Comparison of ENCODE assay signal across 15 mouse cellular contexts in genomic region chr11:58046438-58046837, GRCm38 (mm10). TPM values are rescaled to one million over a fixed set of nuclear protein-coding genes. Genes with fewer than 3 reads are reported as not detected.
DNase-seq lines count a peak whose midpoint lies in the region; ATAC-seq and TF ChIP-seq lines count a peak whose summit lies in the region.
"Had no signal": no experiment of that assay in that cellular context is flagged by ENCODE, and none has a peak within 500 bp of the region (broad histone marks: within the 10 kb centered on the region; RNA-seq: fewer than 3 reads in every experiment).

No protein-coding gene starts in this region.

- no peak overlapping the region for H3K27ac ChIP-seq in forebrain, postnatal 0 days (ENCODE audit: low read depth, low read length)
- no peak overlapping the region for H3K27ac ChIP-seq in forebrain, embryonic 14.5 days (ENCODE audit: low read depth, low read length)
- no peak overlapping the region; the same call in 1 of the 2 replicates for H3K27ac ChIP-seq in left cerebral cortex, adult 2 months
- no peak overlapping the region for H3K27ac ChIP-seq in MEL (ENCODE audit: control insufficient read depth, low read depth, low read length)
- H3K27ac ChIP-seq: hindbrain, embryonic 12.5 days; kidney, embryonic 15.5 days had no signal

- H3K4me1 ChIP-seq in forebrain, postnatal 0 days (ENCODE audit: insufficient read depth), result no peaks in the 10 kb centered on the region
- H3K4me1 ChIP-seq in forebrain, embryonic 14.5 days (ENCODE audit: control insufficient read depth, insufficient read depth, low read length), result no peaks in the 10 kb centered on the region
- H3K4me1 ChIP-seq in MEL (ENCODE audit: control insufficient read depth in 1 of 2, insufficient read depth in 2 of 2, low read length in 2 of 2), result no peaks in the 10 kb centered on the region
- H3K4me1 ChIP-seq: hindbrain, embryonic 12.5 days; kidney, embryonic 15.5 days had no signal

- no peaks in the 10 kb centered on the region for H3K27me3 ChIP-seq in forebrain, postnatal 0 days (ENCODE audit: insufficient read depth, low read length)
- no peaks in the 10 kb centered on the region for H3K27me3 ChIP-seq in forebrain, embryonic 14.5 days (replicated peaks; ENCODE audit: control insufficient read depth, insufficient read depth, low read length)
- H3K27me3 ChIP-seq in MEL (ENCODE audit: control insufficient read depth in 1 of 2, insufficient read depth in 2 of 2, low read length in 2 of 2), result no peaks in the 10 kb centered on the region
- H3K27me3 ChIP-seq: hindbrain, embryonic 12.5 days; kidney, embryonic 15.5 days had no signal

- TF ChIP-seq POLR2A in MEL (IDR thresholded peaks at IDR 0.05; ENCODE audit: control insufficient read depth in 1 of 2, insufficient read depth in 1 of 2, low read depth in 1 of 2, low read length in 2 of 2, poor library complexity in 1 of 2), result no peak

- H3K79me2 ChIP-seq in MEL (ENCODE audit: control insufficient read depth, insufficient read depth, low read length, poor library complexity), result peaks cover 18% of the 10 kb centered on the region

- TF ChIP-seq RAD21 in MEL (IDR thresholded peaks at IDR 0.05; ENCODE audit: low read depth, low read length), result peak; percentile 8

- WGBS in forebrain, postnatal 0 days, result 79% methylated on average over 4 of the region's 4 CpGs
- 79% methylated on average over 4 of the region's 4 CpGs for WGBS in forebrain, embryonic 14.5 days

- no peak for DNase-seq in forebrain, postnatal 0 days
- DNase-seq in forebrain, embryonic 14.5 days (ENCODE audit: low spot score), result no peak
- DNase-seq in left cerebral cortex, adult 2 months (ENCODE audit: extremely low spot score in 1 of 2, low spot score in 2 of 2), result no peak
- no peak for DNase-seq in left cerebral cortex, adult 11 months (ENCODE audit: low spot score)
- DNase-seq in 3T3-L1 (ENCODE audit: low read depth, low spot score), result peak; percentile 18
- no peak for DNase-seq in MEL (ENCODE audit: low read depth, low spot score)
- DNase-seq in c-Kit-positive CD71-positive TER-119-positive erythroid progenitor cells, embryonic 14.5 days (ENCODE audit: low spot score), result no peak
- DNase-seq: right cerebral cortex, postnatal 4 days had no signal

- H3K4me2 ChIP-seq in forebrain, postnatal 0 days (ENCODE audit: low read depth), result no peak overlapping the region
- no peak overlapping the region for H3K4me2 ChIP-seq in forebrain, embryonic 14.5 days (ENCODE audit: low read length)
- H3K4me2 ChIP-seq: hindbrain, embryonic 12.5 days; kidney, embryonic 15.5 days had no signal

- no peak overlapping the region for H3K9ac ChIP-seq in forebrain, postnatal 0 days
- H3K9ac ChIP-seq in forebrain, embryonic 14.5 days (ENCODE audit: low read length), result no peak overlapping the region
- no peak overlapping the region for H3K9ac ChIP-seq in MEL (ENCODE audit: control insufficient read depth, low read depth, low read length, poor library complexity, severe bottlenecking)
- H3K9ac ChIP-seq: hindbrain, embryonic 12.5 days; kidney, embryonic 15.5 days had no signal

- H3K9me3 ChIP-seq in forebrain, postnatal 0 days (ENCODE audit: low read length), result no peaks in the 10 kb centered on the region
- H3K9me3 ChIP-seq in forebrain, embryonic 14.5 days (replicated peaks; ENCODE audit: control insufficient read depth, low read length), result no peaks in the 10 kb centered on the region
- no peaks in the 10 kb centered on the region for H3K9me3 ChIP-seq in MEL (replicated peaks; ENCODE audit: insufficient read depth, low read length)
- H3K9me3 ChIP-seq: hindbrain, embryonic 12.5 days; kidney, embryonic 15.5 days had no signal

- peaks cover 66% of the 10 kb centered on the region for H3K36me3 ChIP-seq in forebrain, postnatal 0 days (ENCODE audit: insufficient read depth)
- peaks cover 79% of the 10 kb centered on the region for H3K36me3 ChIP-seq in forebrain, embryonic 14.5 days (ENCODE audit: control insufficient read depth, insufficient read depth, low read length)
- H3K36me3 ChIP-seq in MEL (ENCODE audit: control insufficient read depth in 1 of 2, insufficient read depth in 2 of 2, low read length in 2 of 2), result peaks cover 0 to 78% of the 10 kb centered on the region in 2 experiments; a peak in 2 of 4 replicates

- peak; percentile 25; the same call in 1 of the 2 replicates for TF ChIP-seq CTCF in forebrain, postnatal 0 days (IDR thresholded peaks at IDR 0.05; ENCODE audit: low read depth)
- peak; percentile 52 for TF ChIP-seq CTCF in left cerebral cortex, adult 2 months (IDR thresholded peaks at IDR 0.05)
- TF ChIP-seq CTCF in MEL (IDR thresholded peaks at IDR 0.05 in 2 of 3, conservative IDR thresholded peaks at IDR 0.05 in 1 of 3; ENCODE audit: control insufficient read depth in 1 of 3, insufficient read depth in 1 of 3, low read depth in 2 of 3, low read length in 3 of 3, poor library complexity in 1 of 3, severe bottlenecking in 1 of 3), result peak in 2 of 3 experiments; percentile 6 to 18; a peak in 1 of 6 replicates

- no peak for ATAC-seq in forebrain, postnatal 0 days
- ATAC-seq in forebrain, embryonic 14.5 days, result no peak

- no peak for TF ChIP-seq EP300 in MEL (IDR thresholded peaks at IDR 0.05; ENCODE audit: low read depth in 1 of 2, low read length in 2 of 2)

- intact Hi-C loops in left cerebral cortex, adult 2 months (cut with DNase I), result loop anchor here (5.0 kb wide), 1 partner anchor 34 kb away; no protein-coding TSS in a partner anchor

- H3K4me3 ChIP-seq in forebrain, postnatal 0 days (ENCODE audit: low read depth, low read length), result no peak overlapping the region
- no peak overlapping the region for H3K4me3 ChIP-seq in forebrain, embryonic 14.5 days (ENCODE audit: low read depth, low read length)
- no peak overlapping the region for H3K4me3 ChIP-seq in left cerebral cortex, adult 2 months
- H3K4me3 ChIP-seq in MEL (ENCODE audit: control insufficient read depth in 1 of 2, insufficient read depth in 1 of 2, low read depth in 2 of 2, low read length in 2 of 2), result no peak overlapping the region
- H3K4me3 ChIP-seq: erythroblast, embryonic 14.5 days; hindbrain, embryonic 12.5 days; kidney, embryonic 15.5 days had no signal

TF ChIP-seq in MEL, 35 proteins besides CTCF, POLR2A, EP300 and RAD21:
- TF ChIP-seq SMC3 (IDR thresholded peaks at IDR 0.05; ENCODE audit: low read depth, low read length) (no peak), POLR2AphosphoS2 (IDR thresholded peaks at IDR 0.05; ENCODE audit: low read length) (no peak), GABPA (IDR thresholded peaks at IDR 0.05; ENCODE audit: low read depth, low read length) (no peak), MXI1 (IDR thresholded peaks at IDR 0.05; ENCODE audit: low read depth, low read length) (no peak)

RNA-seq across cellular contexts. Expression of gene Larp1, which starts 37.6 kb away (rescaled TPM):
- 33.0 and 43.9 TPM in 2 replicates for total RNA-seq in forebrain, postnatal 0 days (2014; rRNA removed)
- 7.6 and 13.3 TPM in 2 replicates for polyA plus RNA-seq in forebrain, postnatal 0 days (2015; fragmentation: Nextera tagmentation; extraction: Ambion mirVana)
- 11.8 and 14.7 TPM in 2 replicates for polyA plus RNA-seq in forebrain, embryonic 14.5 days (2014; fragmentation: Nextera tagmentation; extraction: Ambion mirVana)
- 10 to 100 TPM; 91.9 to 97.7 TPM for total RNA-seq in left cerebral cortex, adult 2 months (2021)
- total RNA-seq in MEL (2012; rRNA removed), result 73.9 and 88.3 TPM in 2 replicates
- 1,000 to 10,000 TPM in 1 of 2 experiments, 100 to 1,000 TPM in 1; 201 to 2,325 TPM for polyA plus RNA-seq in MEL (2012; ENCODE audit: insufficient read depth in 1 of 2, insufficient read length in 2 of 2, low read depth in 1 of 2, low replicate concordance in 2 of 2, missing spikeins in 1 of 2)

RNA-seq across cellular contexts. Expression of gene Gm12248, which starts 46.5 kb away (rescaled TPM):
- not detected in 2 replicates for total RNA-seq in forebrain, postnatal 0 days (2014; rRNA removed)
- not detected in 2 replicates for polyA plus RNA-seq in forebrain, postnatal 0 days (2015; fragmentation: Nextera tagmentation; extraction: Ambion mirVana)
- polyA plus RNA-seq in forebrain, embryonic 14.5 days (2014; fragmentation: Nextera tagmentation; extraction: Ambion mirVana), result not detected in 2 replicates
- not detected for total RNA-seq in left cerebral cortex, adult 2 months (2021)
- 0.12 and 0.23 TPM in 2 replicates for total RNA-seq in MEL (2012; rRNA removed)
- under 1 TPM in 1 of 2 experiments, not detected in 1; 0.65 TPM for polyA plus RNA-seq in MEL (2012; ENCODE audit: insufficient read depth in 1 of 2, insufficient read length in 2 of 2, low read depth in 1 of 2, low replicate concordance in 2 of 2, missing spikeins in 1 of 2)
- total RNA-seq: heart, adult 8-10 months; layer of hippocampus, postnatal 10 days had no signal
- polyA plus RNA-seq: erythroblast, embryonic 14.5 days; limb, embryonic 11.5 days; lung, embryonic 16.5 days had no signal

RNA-seq across cellular contexts. Expression of gene Cnot8, which starts 57.5 kb away (rescaled TPM):
- 100 and 121 TPM in 2 replicates for total RNA-seq in forebrain, postnatal 0 days (2014; rRNA removed)
- polyA plus RNA-seq in forebrain, postnatal 0 days (2015; fragmentation: Nextera tagmentation; extraction: Ambion mirVana), result 107 and 114 TPM in 2 replicates
- polyA plus RNA-seq in forebrain, embryonic 14.5 days (2014; fragmentation: Nextera tagmentation; extraction: Ambion mirVana), result 136 and 146 TPM in 2 replicates
- 10 to 100 TPM; 50.9 to 52.2 TPM for total RNA-seq in left cerebral cortex, adult 2 months (2021)
- total RNA-seq in MEL (2012; rRNA removed), result 70.3 and 73.3 TPM in 2 replicates
- polyA plus RNA-seq in MEL (2012; ENCODE audit: insufficient read depth in 1 of 2, insufficient read length in 2 of 2, low read depth in 1 of 2, low replicate concordance in 2 of 2, missing spikeins in 1 of 2), result 10 to 100 TPM in 1 of 2 experiments, not detected in 1; 52.9 TPM
